Mouse (Mus musculus): ENCODE measurements around the gene S100a3.

S100a3 gene

DNA sequence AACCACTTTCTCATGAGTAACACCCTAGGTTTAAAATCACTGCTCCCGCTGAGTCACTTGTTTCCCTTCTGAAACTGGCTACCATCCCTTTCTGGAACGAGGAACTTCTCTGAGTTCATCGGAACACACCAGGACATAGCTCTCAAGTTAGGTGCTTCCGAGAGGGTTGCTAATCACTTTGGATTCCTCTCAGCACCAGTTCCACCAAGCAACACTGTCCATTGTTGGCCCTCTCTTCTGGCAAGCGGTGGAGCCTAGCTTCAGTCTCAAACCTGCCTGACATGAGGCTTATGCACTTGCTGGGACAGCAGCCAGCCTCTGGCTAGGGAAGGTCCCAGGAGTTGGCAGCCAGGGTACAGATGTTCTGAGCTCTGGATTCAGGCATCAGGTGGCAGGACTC, 14.3 kb downstream of the S100a3 start:
- no peak for DNase-seq (ENCODE audit: low spot score)

DNA sequence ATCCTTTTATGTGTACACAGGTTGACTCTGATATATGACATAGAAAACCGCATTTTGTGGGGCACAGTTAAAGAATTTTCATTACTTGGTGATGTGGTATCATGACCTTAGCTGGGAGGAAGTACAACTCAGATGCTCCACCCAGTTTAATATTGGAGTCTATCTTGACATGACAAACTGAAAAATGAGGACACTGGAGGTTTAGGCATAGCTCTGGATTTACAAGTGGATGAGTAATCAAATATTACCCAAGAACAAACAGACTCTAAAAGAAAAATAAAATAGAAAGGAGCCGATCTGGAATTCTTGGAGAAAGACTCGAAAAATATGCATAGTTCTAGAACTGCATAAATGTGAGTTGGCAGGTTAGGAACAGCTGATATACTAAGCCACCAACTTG, 14.9 kb downstream of the S100a3 start:
- no peak for DNase-seq (ENCODE audit: low spot score)

DNA sequence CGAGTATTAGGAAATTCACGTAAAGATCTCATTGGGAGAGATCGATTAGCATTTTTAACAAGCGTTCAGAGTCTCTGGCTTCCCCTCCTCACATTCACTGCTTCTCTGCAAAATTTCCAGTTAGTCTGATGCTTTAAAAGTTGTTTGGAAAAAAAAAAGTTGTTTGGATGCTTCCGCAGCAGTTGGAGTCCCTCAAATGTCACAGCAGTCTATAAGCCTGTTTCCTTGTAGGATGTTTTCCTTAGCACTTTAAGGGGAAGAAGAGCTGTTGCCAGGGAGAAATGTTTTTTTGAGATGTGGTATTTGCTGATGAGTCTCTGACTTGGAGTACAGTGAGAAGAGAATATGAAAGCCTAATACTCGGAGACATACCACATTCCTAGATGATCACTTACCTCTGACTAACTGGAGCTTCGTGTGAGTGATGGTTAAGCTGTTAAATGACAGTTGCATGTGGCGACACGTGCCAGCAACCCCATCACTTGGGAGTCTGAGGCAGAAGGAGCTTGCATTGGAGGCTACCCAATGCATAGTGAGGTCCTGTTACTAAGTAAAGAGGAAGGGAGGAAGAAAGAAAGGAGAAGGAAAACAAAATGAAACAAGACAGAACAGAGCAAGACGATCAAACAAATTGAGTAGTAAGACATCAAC, 16.1 kb downstream of the S100a3 start:
- no peak for DNase-seq (ENCODE audit: low spot score)

DNA sequence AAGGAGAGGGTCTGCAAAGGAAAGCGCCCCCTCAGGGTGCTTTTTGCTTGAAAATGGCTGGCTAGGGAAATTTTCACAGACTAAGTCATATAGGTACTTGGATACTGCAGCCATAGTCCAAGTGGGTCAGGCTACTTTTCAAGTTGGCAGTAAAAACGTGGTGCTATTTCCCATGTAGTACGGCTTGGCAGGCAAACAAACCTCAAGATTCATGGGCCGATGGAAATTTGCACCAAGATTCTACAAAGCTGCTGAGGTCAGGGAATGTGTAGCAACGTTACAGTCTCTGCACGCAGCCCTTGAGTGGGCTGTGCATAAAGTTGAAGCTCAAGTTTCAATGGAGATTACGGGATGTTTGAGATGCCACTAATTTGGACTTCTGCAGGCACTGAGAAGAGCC, 19.1 kb downstream of the S100a3 start:
- DNase-seq (ENCODE audit: low spot score): no peak

GRCm38 (mm10) chr3:90581141-90581540, 20.8 kb downstream of the S100a3 start:
- DNase-seq (ENCODE audit: low spot score): no peak

DNA sequence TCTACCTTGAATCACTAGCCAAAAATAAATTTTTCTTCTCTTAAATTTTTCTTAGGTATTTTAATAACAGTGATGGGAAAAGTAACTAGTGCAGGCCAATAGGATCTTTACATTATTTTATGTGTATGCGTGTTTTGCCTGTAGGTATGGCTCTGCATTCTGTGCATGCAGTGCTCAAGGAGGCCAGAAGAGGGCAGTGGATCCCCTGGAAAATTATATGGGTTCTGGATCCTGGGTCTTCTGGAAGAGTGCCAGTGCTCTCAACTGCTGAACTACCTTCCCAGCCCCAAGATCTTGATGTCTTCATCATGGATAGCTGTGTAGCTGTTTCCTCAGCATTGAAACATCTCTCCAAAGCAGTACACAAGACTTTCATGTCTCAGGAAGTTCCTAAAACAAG, 21.8 kb downstream of the S100a3 start:
- DNase-seq (ENCODE audit: low spot score): no peak

DNA sequence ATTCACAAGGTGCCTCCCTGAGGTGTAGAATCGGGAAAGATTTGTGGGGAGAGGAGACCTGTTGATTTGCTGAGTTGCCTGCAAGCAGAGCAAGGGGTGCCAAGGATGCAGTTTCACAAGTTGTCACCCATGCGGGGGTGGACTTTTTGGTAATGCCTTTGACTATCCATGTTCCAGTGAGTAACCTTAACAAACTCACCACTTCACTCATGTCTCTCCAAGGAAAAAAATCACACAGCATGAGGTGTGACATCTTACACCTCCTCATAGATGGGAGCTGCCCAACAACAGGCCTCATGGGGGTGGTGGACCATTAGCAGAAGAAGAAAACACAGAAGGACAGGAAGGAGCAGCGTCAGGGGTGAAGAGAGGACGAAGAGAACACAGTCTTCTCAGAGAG, 22.2 kb downstream of the S100a3 start:
- DNase-seq (ENCODE audit: low spot score): no peak

DNA sequence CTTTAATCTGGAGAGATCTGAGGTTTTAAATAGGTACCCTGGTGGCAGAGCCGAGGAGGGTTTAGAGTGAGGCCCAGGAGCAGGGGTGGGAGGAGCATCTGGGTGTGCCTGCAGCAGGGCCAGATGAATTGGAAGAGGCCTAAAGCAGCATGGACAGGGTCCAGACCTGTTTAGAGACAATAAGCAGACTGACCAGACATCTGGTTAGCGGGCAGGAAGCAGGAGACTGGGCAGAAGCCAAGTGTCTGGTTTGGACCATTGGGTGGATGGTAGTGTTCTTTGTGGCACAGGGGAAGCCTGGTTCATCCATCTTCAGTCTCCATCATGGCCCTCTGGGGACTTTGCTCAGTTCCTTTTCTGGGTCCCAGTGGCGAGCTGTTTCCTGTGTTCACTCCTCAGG, 23.5 kb downstream of the S100a3 start:
- no peak for DNase-seq (ENCODE audit: low spot score)

GRCm38 (mm10) chr3:90585595-90585994, 25.2 kb downstream of the S100a3 start:
- DNase-seq (ENCODE audit: low spot score): peak; percentile 72

DNA sequence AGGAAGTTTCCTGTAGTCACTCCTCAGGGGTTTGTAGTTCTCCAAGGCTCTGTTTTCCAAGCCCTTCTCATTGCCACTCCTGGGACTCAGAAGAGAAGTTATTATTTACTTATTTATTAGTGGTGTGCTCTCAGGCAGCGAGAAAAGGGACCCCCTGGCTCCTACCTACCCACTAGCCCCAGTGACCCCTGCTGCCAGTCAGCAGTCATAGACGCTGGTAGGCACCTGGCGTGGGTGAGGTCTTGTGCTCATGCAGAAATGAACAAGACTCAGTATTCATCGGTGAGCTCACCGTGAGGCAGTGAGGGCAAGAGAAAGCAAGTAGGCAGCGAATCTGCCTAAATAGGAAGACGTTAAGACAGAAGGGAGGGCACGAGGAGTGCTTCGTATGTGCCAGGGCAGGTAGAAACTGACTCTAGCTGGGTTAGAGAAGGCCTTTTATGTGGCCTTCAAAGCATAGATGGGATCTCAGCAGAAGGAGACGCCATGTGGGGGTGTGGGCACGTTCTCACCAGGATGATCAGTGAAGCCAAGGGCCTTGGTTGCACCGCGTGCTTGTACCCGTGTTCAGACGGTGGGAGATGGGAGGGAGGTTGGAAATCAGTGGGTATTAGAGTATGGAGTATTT, 25.8 kb downstream of the S100a3 start:
- DNase-seq (ENCODE audit: low spot score): no peak

GRCm38 (mm10) chr3:90586906-90587305, 26.5 kb downstream of the S100a3 start:
- no peak for DNase-seq (ENCODE audit: low spot score)

DNA sequence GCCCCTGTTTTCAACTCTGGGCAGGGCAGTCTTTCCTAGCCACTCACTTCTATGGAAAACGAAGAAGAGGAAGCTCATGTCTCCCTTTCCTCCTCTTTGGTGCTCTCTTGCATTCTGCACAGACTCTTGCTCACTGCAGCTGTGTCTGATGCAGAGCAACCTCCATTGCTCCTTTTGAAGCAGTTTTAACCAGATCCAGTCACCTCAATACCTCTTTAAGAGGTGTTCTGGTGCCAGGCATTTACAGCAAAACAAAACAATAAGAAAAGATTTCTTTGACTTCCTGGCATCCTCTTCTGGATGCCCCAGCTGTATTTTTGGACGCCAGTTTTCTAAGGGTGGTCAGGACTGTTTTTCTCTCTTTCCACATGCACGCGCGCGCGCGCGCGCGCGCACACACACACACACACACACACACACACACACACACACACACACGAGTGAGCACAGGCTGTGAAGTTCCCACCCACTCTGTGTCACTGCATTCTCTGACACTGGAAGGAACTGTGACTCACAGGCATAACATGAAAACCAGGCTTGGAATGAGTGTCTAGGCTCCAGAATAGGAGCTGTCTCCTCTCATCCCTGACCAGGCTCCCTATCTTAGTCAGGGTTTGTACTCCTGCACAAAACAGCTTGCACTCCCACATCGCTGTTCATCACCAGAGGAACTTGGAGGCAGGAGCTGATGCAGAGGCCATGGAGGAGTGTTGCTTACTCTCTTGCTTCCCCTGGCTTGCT, 27.2 kb downstream of the S100a3 start:
- DNase-seq (ENCODE audit: low spot score): peak; percentile 69

DNA sequence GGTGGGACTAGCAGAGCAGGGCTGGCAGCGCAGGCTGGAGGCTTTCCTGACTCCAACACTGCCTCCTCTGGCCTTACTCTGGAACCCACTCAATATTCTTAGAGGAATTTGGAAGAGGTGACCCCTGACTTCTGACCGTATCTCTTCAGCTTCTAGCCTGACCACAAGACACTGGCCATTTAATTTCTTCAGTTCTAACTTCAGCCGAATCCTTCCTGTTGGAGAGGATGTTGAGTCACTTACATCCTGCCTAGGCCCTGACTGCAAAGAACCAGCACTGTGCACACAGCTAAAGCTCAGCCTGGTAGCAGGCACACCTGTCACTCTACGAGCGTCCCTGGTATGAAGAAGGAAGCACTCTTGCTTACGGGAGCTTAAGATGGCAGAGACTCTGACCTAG, 29.0 kb downstream of the S100a3 start:
- no peak for DNase-seq (ENCODE audit: low spot score)

GRCm38 (mm10) chr3:90589947-90590346, 29.6 kb downstream of the S100a3 start, which contains the start of gene S100a2:
S100a2 (plus strand) TSS chr3:90590247.
- DNase-seq (ENCODE audit: low spot score): no peak

GRCm38 (mm10) chr3:90594466-90594865, 34.1 kb downstream of the S100a3 start:
- no peak for DNase-seq (ENCODE audit: low spot score)

GRCm38 (mm10) chr3:90595556-90595955, 35.2 kb downstream of the S100a3 start:
- no peak for DNase-seq (ENCODE audit: low spot score)

DNA sequence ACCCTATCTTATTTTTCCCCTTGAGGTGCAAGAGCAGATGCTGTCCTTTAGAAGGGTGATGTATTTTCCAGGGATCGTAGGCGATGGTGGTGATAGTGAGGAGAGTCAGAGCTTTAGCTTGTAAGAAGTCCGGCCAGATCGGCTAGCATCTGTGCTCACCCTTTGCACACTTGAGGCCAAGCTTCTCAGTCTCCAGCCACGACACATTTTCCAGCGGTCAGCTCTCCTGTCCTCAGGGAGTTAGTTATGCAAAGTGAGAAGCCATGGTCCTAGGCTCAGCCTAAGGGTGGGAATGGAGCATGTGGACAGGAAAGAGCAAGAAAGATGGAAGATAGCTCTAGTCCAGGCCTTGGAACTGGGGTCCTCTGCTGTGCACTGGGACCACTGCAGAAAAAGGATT, 36.4 kb downstream of the S100a3 start:
- no peak for DNase-seq (ENCODE audit: low spot score)

- DNase-seq (ENCODE audit: low spot score): no peak
These were observed 37.4 kb downstream of the S100a3 start for GRCm38 (mm10) chr3:90597736-90598135.

DNA sequence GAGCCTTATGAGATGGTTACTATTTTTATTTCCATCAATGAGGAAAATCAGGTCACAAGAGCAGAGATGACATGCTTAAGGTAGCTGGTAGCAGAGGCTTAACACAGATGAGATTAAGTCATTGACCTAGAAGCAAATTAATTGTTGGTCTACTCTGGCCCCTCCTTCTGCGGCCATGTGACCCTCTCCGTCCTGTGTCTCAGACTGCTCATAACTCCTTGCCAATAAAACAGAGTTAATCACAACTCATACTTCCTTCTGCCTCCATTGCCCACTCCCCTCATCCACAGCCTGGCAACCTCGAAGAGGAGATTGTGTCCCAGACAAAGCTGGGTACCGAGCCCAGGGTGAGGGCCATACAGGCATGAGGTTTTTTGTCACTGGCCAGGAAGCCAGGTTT, 37.8 kb downstream of the S100a3 start:
- no peak for DNase-seq (ENCODE audit: low spot score)

DNA sequence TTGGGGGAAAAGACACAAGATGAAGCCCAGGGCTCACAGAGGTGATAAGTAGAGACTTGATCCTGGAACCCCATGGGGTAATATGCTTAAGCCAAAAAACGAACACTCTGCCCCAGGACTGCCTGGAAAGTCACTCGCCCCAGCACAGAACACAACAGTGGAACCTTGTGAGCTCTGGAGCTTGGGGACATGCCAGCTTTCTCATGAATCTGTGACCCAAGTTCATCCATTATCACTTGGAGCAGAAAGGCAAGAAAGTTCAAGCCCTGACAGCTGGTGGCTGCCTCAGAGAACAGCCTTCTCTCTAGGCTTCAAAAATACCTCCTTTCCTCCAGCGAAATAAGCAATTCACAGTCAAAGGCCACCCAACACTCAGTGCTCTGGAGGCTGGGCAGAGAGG, 39.0 kb downstream of the S100a3 start:
- no peak for DNase-seq (ENCODE audit: low spot score)

DNA sequence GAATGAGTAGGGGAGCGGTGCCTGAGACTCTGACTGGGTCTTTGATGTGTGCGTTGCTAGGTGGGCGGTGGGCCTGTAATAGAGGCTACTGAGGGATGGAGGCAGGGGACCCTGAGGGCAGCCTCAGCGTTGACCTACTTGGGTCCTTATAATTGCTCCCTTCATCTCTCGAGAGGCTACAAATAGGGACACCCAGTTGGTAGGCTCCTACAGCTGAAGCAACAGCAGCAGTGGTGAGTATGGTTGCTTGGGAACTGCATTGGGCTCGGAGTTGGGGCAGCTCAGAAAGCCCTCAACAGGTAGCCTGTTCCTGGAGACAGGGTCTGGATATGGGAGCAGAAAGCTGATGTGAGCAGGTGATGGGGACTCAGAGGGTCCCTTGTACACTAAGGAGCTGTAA, 39.7 kb downstream of the S100a3 start:
- DNase-seq (ENCODE audit: low spot score): no peak

DNA sequence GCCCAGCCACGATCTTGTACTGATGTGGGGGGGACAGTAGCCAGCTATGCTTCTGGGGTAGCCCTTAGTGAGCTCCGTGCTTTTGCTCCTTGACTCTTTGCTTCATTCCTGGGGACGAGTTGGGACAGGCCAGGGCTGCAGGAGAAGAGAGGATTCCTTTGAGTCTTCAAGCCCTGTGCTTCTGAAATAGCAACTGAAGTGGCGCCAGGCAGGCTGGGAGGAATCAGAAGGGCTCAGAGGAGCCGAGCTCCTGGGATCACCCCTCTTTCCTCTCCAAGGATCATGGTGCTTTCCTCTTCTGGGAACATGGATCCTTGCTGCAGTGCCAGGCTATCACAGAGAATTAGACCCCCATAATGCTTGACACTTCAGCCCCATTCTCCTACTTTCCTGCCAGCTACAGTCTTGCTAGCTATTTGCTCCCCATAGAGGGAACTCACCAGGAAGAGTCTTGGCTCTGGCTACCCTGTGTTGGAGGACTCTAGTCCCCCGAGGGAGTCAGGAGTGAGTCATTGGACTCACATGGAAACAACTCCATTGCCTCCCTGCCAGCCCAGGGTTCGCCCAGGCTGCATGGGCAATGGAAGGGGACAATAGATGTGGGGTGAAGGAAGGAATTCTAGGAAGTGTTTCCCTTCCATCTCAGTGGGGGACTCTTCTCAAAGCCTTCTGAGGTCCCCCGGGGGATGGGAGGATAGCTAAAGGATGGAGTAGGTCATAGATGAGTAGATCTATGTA, 40.2 kb downstream of the S100a3 start:
- no peak for DNase-seq (ENCODE audit: low spot score)

Measured in left cerebral cortex, adult 11 months (tissue).